Mouse (Mus musculus) C2C12 (cell line): ENCODE data around the gene Nrxn3. TPM values are rescaled to one million over a fixed set of nuclear protein-coding genes. Genes with fewer than 3 reads are reported as not detected.

Experiments
- H3K27me3 ChIP-seq: one replicate; pipeline ENCODE4 v1.6.1; 2011; ENCODE audit not compliant: control insufficient read depth, insufficient read depth, insufficient read length
- H3K36me3 ChIP-seq: one replicate; pipeline ENCODE4 v1.6.1; 2011; ENCODE audit not compliant: control insufficient read depth, insufficient read depth
- H3K4me3 ChIP-seq: one replicate; pipeline ENCODE4 v1.5.1; 2011; ENCODE audit warnings: mild to moderate bottlenecking, control low read depth; ENCODE audit not compliant: poor library complexity, insufficient read depth, severe bottlenecking
- H3K79me2 ChIP-seq: one replicate; pipeline ENCODE4 v1.6.1; 2011; ENCODE audit not compliant: control insufficient read depth, insufficient read depth
- H3K79me3 ChIP-seq: one replicate; pipeline ENCODE4 v1.6.1; 2011; ENCODE audit warnings: low read depth, control low read depth
- H3ac ChIP-seq: one replicate; pipeline ENCODE3; 2011; ENCODE audit warnings: low read depth; ENCODE audit not compliant: control insufficient read depth, insufficient read length
- CEBPB ChIP-seq: IDR thresholded peaks from one replicate; pipeline ENCODE4 v1.6.1; 2011; ENCODE audit warnings: low read depth, mild to moderate bottlenecking, control low read depth, moderate library complexity
- CTCF ChIP-seq: IDR thresholded peaks from one replicate; pipeline ENCODE4 v1.5.1; 2011; ENCODE audit not compliant: control insufficient read depth, insufficient read depth, insufficient read length
- FOSL1 ChIP-seq: IDR thresholded peaks from one replicate; pipeline ENCODE4 v1.8.0; 2011; ENCODE audit warnings: mild to moderate bottlenecking, low read length; ENCODE audit not compliant: poor library complexity, insufficient read depth, severe bottlenecking
- MAX ChIP-seq: IDR thresholded peaks from one replicate; pipeline ENCODE4 v1.6.1; 2011; ENCODE audit warnings: mild to moderate bottlenecking, control low read depth
- MYOD1 ChIP-seq: IDR thresholded peaks from one replicate; pipeline ENCODE4 v1.6.1; 2011; ENCODE audit warnings: low read depth; ENCODE audit not compliant: control insufficient read depth, insufficient read length
- MYOG ChIP-seq: IDR thresholded peaks from one replicate; pipeline ENCODE4 v1.6.1; 2011; ENCODE audit not compliant: control insufficient read depth, insufficient read length; ENCODE audit errors: extremely low read depth
- USF1 ChIP-seq: IDR thresholded peaks from one replicate; pipeline ENCODE4 v1.6.1; 2011; ENCODE audit warnings: low read depth, mild to moderate bottlenecking, control low read depth, moderate library complexity
- polyA plus RNA-seq: library from polyadenylated mRNA; unstranded; fragments of >200 nt; fragmentation: generic; extraction: Trizol; gene quantifications from one replicate; pipeline ENCODE4 v1.2.1, GENCODE M21; 2012; ENCODE audit warnings: missing spikeins

Nrxn3 gene
- polyA plus RNA-seq, 1 experiment = 0.01 TPM

GRCm38 (mm10) chr12:89813718-89814117 lies 1091.0 kb downstream of the Nrxn3 start:
- no peak for TF ChIP-seq MYOD1
- no peak for TF ChIP-seq MYOG
- TF ChIP-seq USF1 = no peak
- TF ChIP-seq CTCF = no peak
- TF ChIP-seq MAX = no peak
- no peak for TF ChIP-seq CEBPB
- TF ChIP-seq FOSL1 = no peak
- H3K4me3 ChIP-seq = no peak overlapping the region
- H3K27me3 ChIP-seq = no peaks in the 10 kb centered on the region
- no peaks in the 10 kb centered on the region for H3K79me3 ChIP-seq
- no peaks in the 10 kb centered on the region for H3K79me2 ChIP-seq
- no peaks in the 10 kb centered on the region for H3K36me3 ChIP-seq
- H3ac ChIP-seq = no peak overlapping the region

DNA sequence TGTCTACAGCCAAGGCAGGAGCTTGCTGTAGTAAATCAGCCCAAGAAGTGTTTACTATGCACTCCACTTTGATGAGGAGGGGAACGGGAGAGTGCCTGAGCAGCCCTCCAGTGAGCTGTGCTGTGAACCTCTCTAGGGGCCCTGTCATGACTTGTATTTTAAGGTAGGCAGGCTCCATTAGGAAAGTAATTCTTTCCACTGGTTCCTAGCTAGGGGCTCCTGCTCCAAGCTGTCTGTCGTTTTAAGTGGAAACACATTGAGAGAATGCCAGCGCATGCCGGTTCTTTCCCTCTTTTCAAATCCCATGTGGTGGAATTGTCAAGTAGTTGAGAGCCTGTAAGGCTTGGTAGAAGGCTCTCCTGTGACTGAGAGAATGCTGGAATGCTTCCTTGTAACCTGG lies 1091.9 kb downstream of the Nrxn3 start:
- Histone ChIP-seq H3ac (no peak overlapping the region), H3K4me3 (no peak overlapping the region), H3K79me3 (no peaks in the 10 kb centered on the region), H3K36me3 (no peaks in the 10 kb centered on the region), H3K27me3 (no peaks in the 10 kb centered on the region), H3K79me2 (no peaks in the 10 kb centered on the region)
- TF ChIP-seq MYOG = no peak
- no peak for TF ChIP-seq USF1
- TF ChIP-seq CTCF = no peak
- TF ChIP-seq FOSL1 = no peak
- no peak for TF ChIP-seq MAX
- TF ChIP-seq CEBPB = no peak
- no peak for TF ChIP-seq MYOD1

DNA sequence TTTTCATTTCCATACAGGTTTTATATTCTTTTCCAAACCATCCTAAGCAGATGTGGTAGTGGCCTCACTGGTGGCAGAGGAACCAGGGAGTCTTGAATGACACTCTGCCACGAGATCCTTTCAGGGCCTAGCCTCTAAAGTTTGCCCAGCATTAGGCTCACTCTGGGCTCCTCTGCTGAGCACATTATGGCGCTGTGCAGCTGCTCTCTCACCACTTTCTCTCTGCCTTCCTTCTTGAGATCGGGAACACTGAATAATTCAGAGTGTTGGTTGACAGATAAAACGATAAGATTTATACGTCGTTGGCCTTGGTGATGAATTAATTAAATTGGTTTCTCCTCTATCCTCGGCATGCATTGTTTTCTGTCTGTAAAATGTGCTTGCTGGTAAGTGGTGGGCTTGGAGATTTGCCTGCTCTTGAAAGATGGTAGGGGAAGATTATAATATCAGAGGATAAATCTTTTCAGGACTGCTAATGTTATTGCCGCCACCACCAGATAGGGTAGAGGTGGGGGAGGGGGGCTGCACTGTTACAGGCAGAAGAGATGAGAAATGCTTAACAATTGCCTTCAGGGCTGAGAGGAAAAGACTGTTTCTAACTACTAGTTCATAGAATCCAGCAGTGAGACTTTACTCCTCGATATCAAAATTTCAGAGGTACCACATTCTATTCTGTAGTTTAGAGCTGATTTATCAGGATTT lies 1094.5 kb downstream of the Nrxn3 start:
- TF ChIP-seq CEBPB (no peak), MAX (no peak), FOSL1 (no peak), CTCF (no peak), MYOG (no peak), USF1 (no peak), MYOD1 (no peak)
- Histone ChIP-seq H3ac (no peak overlapping the region), H3K27me3 (no peaks in the 10 kb centered on the region), H3K79me3 (no peaks in the 10 kb centered on the region), H3K4me3 (no peak overlapping the region), H3K79me2 (no peaks in the 10 kb centered on the region), H3K36me3 (no peaks in the 10 kb centered on the region)

GRCm38 (mm10) chr12:89818200-89818599 lies 1095.5 kb downstream of the Nrxn3 start:
- Histone ChIP-seq H3K79me2 (no peaks in the 10 kb centered on the region), H3K4me3 (no peak overlapping the region), H3K79me3 (no peaks in the 10 kb centered on the region), H3ac (no peak overlapping the region), H3K27me3 (no peaks in the 10 kb centered on the region), H3K36me3 (no peaks in the 10 kb centered on the region)
- no peak for TF ChIP-seq USF1
- no peak for TF ChIP-seq CTCF
- no peak for TF ChIP-seq CEBPB
- no peak for TF ChIP-seq FOSL1
- TF ChIP-seq MAX = no peak
- TF ChIP-seq MYOG = no peak
- no peak for TF ChIP-seq MYOD1

GRCm38 (mm10) chr12:89822141-89822540 lies 1099.5 kb downstream of the Nrxn3 start:
- TF ChIP-seq USF1 = no peak
- TF ChIP-seq CEBPB = no peak
- no peak for TF ChIP-seq CTCF
- TF ChIP-seq FOSL1 = no peak
- TF ChIP-seq MAX = no peak
- no peak for TF ChIP-seq MYOG
- TF ChIP-seq MYOD1 = no peak
- Histone ChIP-seq H3K27me3 (no peaks in the 10 kb centered on the region), H3K79me3 (no peaks in the 10 kb centered on the region), H3K79me2 (no peaks in the 10 kb centered on the region), H3K4me3 (no peak overlapping the region), H3K36me3 (no peaks in the 10 kb centered on the region), H3ac (no peak overlapping the region)

- Histone ChIP-seq H3K79me2 (no peaks in the 10 kb centered on the region), H3K79me3 (no peaks in the 10 kb centered on the region), H3ac (no peak overlapping the region), H3K27me3 (no peaks in the 10 kb centered on the region), H3K4me3 (no peak overlapping the region), H3K36me3 (no peaks in the 10 kb centered on the region)
- TF ChIP-seq MYOG (no peak), MYOD1 (no peak)
Observed at GRCm38 (mm10) chr12:89829927-89830326, 1107.3 kb downstream of the Nrxn3 start.
